Mouse (Mus musculus) kidney, postnatal 0 days (tissue): Measurements from ENCODE around the gene Spg20. TPM values are rescaled to one million over a fixed set of nuclear protein-coding genes. Genes with fewer than 3 reads are reported as not detected.

Source experiments
- ATAC-seq: fragments of 200-750 bp; cut with Nextera tagmentation; replicated peaks from 2 replicates; pipeline ENCODE4 v1.8.0; 2017; ENCODE audit warnings: low read depth, moderate number of reproducible peaks, moderate TSS enrichment, moderate library complexity; ENCODE audit not compliant: low FRiP score
- DNase-seq: peaks from one replicate; pipeline ENCODE4 v3.0.0-alpha.2; 2016; ENCODE audit warnings: low spot score
- H3K27ac ChIP-seq: fragments of 300-500 bp; sonication (generic); 2 replicates; pipeline ENCODE4 v1.5.1; 2014; ENCODE audit warnings: mild to moderate bottlenecking
- H3K27me3 ChIP-seq: fragments of 300-500 bp; sonication (generic); 2 replicates; pipeline ENCODE4 v1.6.1; 2014; ENCODE audit warnings: low read length, mixed read lengths; ENCODE audit not compliant: insufficient read depth
- H3K36me3 ChIP-seq: fragments of 300-500 bp; sonication (generic); 2 replicates; pipeline ENCODE4 v1.6.1; 2014; ENCODE audit warnings: low read length, mixed read lengths; ENCODE audit not compliant: insufficient read depth
- H3K4me1 ChIP-seq: fragments of 300-500 bp; sonication (generic); replicated peaks from 2 replicates; pipeline ENCODE4 v1.6.1; 2014; ENCODE audit warnings: antibody characterized with exemption, low read length, mixed read lengths; ENCODE audit not compliant: insufficient read depth
- H3K4me2 ChIP-seq: fragments of 300-500 bp; sonication (generic); 2 replicates; pipeline ENCODE4 v1.6.1; 2014; ENCODE audit warnings: mild to moderate bottlenecking, low read length, moderate library complexity, mixed read lengths
- H3K4me3 ChIP-seq: fragments of 300-500 bp; sonication (generic); replicated peaks from 2 replicates; pipeline ENCODE4 v1.5.1; 2014; ENCODE audit warnings: low read depth, low read length
- H3K9ac ChIP-seq: fragments of 300-500 bp; sonication (generic); 2 replicates; pipeline ENCODE4 v1.6.1; 2014; ENCODE audit warnings: low read depth, low read length
- H3K9me3 ChIP-seq: fragments of 300-500 bp; sonication (generic); replicated peaks from 2 replicates; pipeline ENCODE4 v1.6.1; 2016; ENCODE audit warnings: low read length, inconsistent platforms, mixed read lengths
- CTCF ChIP-seq: IDR thresholded peaks from 2 replicates; pipeline ENCODE4 v1.5.1; 2016; ENCODE audit warnings: antibody characterized with exemption, low read depth, mild to moderate bottlenecking, moderate library complexity
- WGBS: fragments of 180-500 bp; shearing (Covaris S2); extraction: QIAGEN DNeasy Blood & Tissue Kit; methylation state at CpG from one replicate; pipeline ENCODE4 v1.1.7; 2014; 5-methylcytosine and 5-hydroxymethylcytosine counted together
- polyA plus RNA-seq: library from polyadenylated mRNA; unstranded; fragments of >200 nt; fragmentation: Nextera tagmentation; extraction: Ambion mirVana; gene quantifications from 2 replicates; pipeline ENCODE4 v1.2.1, GENCODE M21; 2015

The Spg20 gene
- polyA plus RNA-seq = 29.5 and 33.3 TPM in 2 replicates

- peak; percentile 97 for ATAC-seq
- no peaks in the 10 kb centered on the region for H3K27me3 ChIP-seq
- H3K27ac ChIP-seq = peak within 1 kb of the TSS; percentile 94
- peak within 1 kb of the TSS; percentile 86 for H3K4me3 ChIP-seq
- DNase-seq = peak; percentile 94
- peak within 1 kb of the TSS; percentile 95 for H3K9ac ChIP-seq
- peak within 1 kb of the TSS; percentile 81 for H3K4me2 ChIP-seq
- WGBS = under 1% methylated on average over 58 of the region's 58 CpGs
- H3K9me3 ChIP-seq = no peaks in the 10 kb centered on the region
- H3K36me3 ChIP-seq = peaks cover 4% of the 10 kb centered on the region
- H3K4me1 ChIP-seq = peaks cover 4% of the 10 kb centered on the region; the same call in 1 of the 2 replicates
- TF ChIP-seq CTCF = peak; percentile 98
Measured at GRCm38 (mm10) chr3:55111935-55112709, at the start of gene Spg20. Gene Spg20 (plus strand): TSS chr3:55112108.

GRCm38 (mm10) chr3:55062653-55063052, 49.3 kb upstream of the Spg20 start:
- Histone ChIP-seq H3K4me1 (no peaks in the 10 kb centered on the region), H3K4me2 (no peak overlapping the region), H3K9me3 (no peaks in the 10 kb centered on the region), H3K9ac (no peak overlapping the region), H3K4me3 (no peak overlapping the region), H3K27ac (no peak overlapping the region), H3K27me3 (peaks cover 3% of the 10 kb centered on the region; the same call in 1 of the 2 replicates), H3K36me3 (no peaks in the 10 kb centered on the region)
- ATAC-seq (no peak), DNase-seq (no peak)
- TF ChIP-seq CTCF = no peak
- 69% methylated on average over 9 of the region's 9 CpGs for WGBS

GRCm38 (mm10) chr3:55064396-55064795, 47.5 kb upstream of the Spg20 start:
- ATAC-seq (0 out of 2 replicates have a peak, but pooled peaks have one; percentile 57), DNase-seq (peak; percentile 85)
- 14% methylated on average over 2 of the region's 2 CpGs for WGBS
- no peaks in the 10 kb centered on the region for H3K9me3 ChIP-seq
- no peak overlapping the region for H3K27ac ChIP-seq
- H3K4me3 ChIP-seq = no peak overlapping the region
- H3K36me3 ChIP-seq = no peaks in the 10 kb centered on the region
- peak; percentile 90 for TF ChIP-seq CTCF
- no peak overlapping the region for H3K4me2 ChIP-seq
- H3K4me1 ChIP-seq = no peaks in the 10 kb centered on the region
- H3K27me3 ChIP-seq = no peaks in the 10 kb centered on the region; the same call in 1 of the 2 replicates
- no peak overlapping the region for H3K9ac ChIP-seq

GRCm38 (mm10) chr3:55065738-55066665, 45.9 kb upstream of the Spg20 start:
- no peaks in the 10 kb centered on the region for H3K4me1 ChIP-seq
- no peak overlapping the region for H3K27ac ChIP-seq
- 48% methylated on average over 14 of the region's 14 CpGs for WGBS
- no peaks in the 10 kb centered on the region for H3K9me3 ChIP-seq
- H3K4me2 ChIP-seq = no peak overlapping the region
- DNase-seq = no peak
- ATAC-seq = no peak
- H3K36me3 ChIP-seq = no peaks in the 10 kb centered on the region
- no peak overlapping the region for H3K9ac ChIP-seq
- H3K27me3 ChIP-seq = no peaks in the 10 kb centered on the region; the same call in 1 of the 2 replicates
- no peak for TF ChIP-seq CTCF
- no peak overlapping the region for H3K4me3 ChIP-seq

- Histone ChIP-seq H3K4me1 (no peaks in the 10 kb centered on the region), H3K36me3 (no peaks in the 10 kb centered on the region), H3K27ac (no peak overlapping the region), H3K4me2 (no peak overlapping the region), H3K27me3 (no peaks in the 10 kb centered on the region; the same call in 1 of the 2 replicates), H3K4me3 (no peak overlapping the region), H3K9ac (no peak overlapping the region), H3K9me3 (no peaks in the 10 kb centered on the region)
- ATAC-seq = no peak
- WGBS = 50% methylated on average over 12 of the region's 12 CpGs
- no peak for DNase-seq
- TF ChIP-seq CTCF = no peak
Measured at GRCm38 (mm10) chr3:55066666-55067023, 45.3 kb upstream of the Spg20 start.

- WGBS = 44% methylated on average over 7 of the region's 7 CpGs
- H3K4me1 ChIP-seq = no peaks in the 10 kb centered on the region
- H3K4me3 ChIP-seq = no peak overlapping the region
- H3K9me3 ChIP-seq = no peaks in the 10 kb centered on the region
- H3K9ac ChIP-seq = no peak overlapping the region
- H3K27me3 ChIP-seq = no peaks in the 10 kb centered on the region; the same call in 1 of the 2 replicates
- TF ChIP-seq CTCF = no peak
- ATAC-seq (no peak), DNase-seq (no peak)
- H3K4me2 ChIP-seq = no peak overlapping the region
- no peak overlapping the region for H3K27ac ChIP-seq
- no peaks in the 10 kb centered on the region for H3K36me3 ChIP-seq
Measured at GRCm38 (mm10) chr3:55067791-55068434, 44.0 kb upstream of the Spg20 start.
